Mouse (Mus musculus) stomach, postnatal 0 days (tissue): ENCODE measurements around the gene Pla2g4b.

Experiments
- CTCF ChIP-seq: IDR thresholded peaks from 2 replicates; pipeline ENCODE4 v1.5.1; 2016; ENCODE audit warnings: antibody characterized with exemption, low read depth, mild to moderate bottlenecking, moderate library complexity
- EP300 ChIP-seq: optimal IDR thresholded peaks from 2 replicates; pipeline ENCODE3; 2016; ENCODE audit warnings: antibody characterized with exemption

DNA sequence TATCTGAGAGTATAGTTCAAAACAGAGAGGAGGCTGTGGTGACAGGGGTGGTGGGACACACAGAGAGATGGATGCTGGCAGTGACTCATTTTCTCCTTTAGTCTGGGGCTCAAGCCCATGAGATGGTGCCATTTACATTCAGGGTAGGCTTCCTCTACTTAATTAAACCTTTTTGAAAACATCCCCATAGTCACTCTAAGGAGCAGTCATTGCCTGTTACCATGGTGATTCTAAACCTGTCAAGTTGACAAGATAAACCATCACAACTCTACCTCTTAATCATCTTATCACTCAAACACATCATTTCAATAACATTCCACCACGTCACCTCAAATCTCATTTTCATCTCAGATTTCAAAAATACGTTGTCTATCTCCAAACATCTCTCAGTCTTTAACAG, 29.2 kb upstream of the Pla2g4b start:
- TF ChIP-seq EP300, result no peak
- TF ChIP-seq CTCF, result no peak
